ENCODE assay signal across 8 mouse cellular contexts in the genomic region with DNA sequence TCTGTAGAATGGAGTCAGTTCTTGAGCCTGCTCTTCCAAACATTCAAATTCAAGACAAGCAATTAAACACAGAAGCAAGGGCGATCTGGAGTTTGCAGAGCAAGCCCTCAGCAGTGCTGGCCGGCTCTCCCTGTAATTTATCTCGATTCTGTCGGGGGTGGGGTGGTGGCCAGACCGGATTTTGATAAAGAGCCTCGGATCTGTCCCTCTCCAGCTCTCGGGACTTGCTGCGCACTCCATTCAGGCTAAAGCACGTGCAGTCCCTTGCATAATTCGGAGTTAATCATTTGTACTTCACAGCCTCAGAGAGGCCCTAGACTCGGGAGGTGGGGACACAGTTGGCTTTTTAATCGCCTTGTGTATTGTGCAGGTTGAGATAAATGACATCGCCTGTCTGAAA.
DNase-seq lines count a peak whose midpoint lies in the region; ATAC-seq lines count a peak whose summit lies in the region.

No protein-coding gene starts in this region.

- no peaks in the 10 kb centered on the region for H3K9me3 ChIP-seq in embryonic facial prominence, embryonic 13.5 days

- no peaks in the 10 kb centered on the region for H3K36me3 ChIP-seq in embryonic facial prominence, embryonic 13.5 days

- ATAC-seq in embryonic facial prominence, embryonic 13.5 days (ENCODE audit: insufficient number of reproducible peaks, insufficient read depth, low FRiP score, low TSS enrichment, low read depth), result no peak
- ATAC-seq in megakaryocyte, adult 5-6 weeks (ENCODE audit: poor library complexity, severe bottlenecking), result no peak

- no peak overlapping the region for H3K4me3 ChIP-seq in embryonic facial prominence, embryonic 13.5 days

- H3K27me3 ChIP-seq in embryonic facial prominence, embryonic 13.5 days, result peaks cover 3% of the 10 kb centered on the region

- no peak overlapping the region for H3K27ac ChIP-seq in embryonic facial prominence, embryonic 13.5 days

- peaks cover 8% of the 10 kb centered on the region for H3K4me1 ChIP-seq in embryonic facial prominence, embryonic 13.5 days

- H3K9ac ChIP-seq in embryonic facial prominence, embryonic 13.5 days, result no peak overlapping the region

- H3K4me2 ChIP-seq in embryonic facial prominence, embryonic 13.5 days, result peak overlapping the region; percentile 37

- 4% methylated on average over 13 of the region's 13 CpGs for WGBS in embryonic facial prominence, embryonic 13.5 days

- peak; percentile 6 for DNase-seq in R1 (ENCODE audit: low read depth, low spot score)
- peak; percentile 36 for DNase-seq in kidney, adult 9 months
- peak; percentile 72 for DNase-seq in lung, postnatal 36 days
- no peak for DNase-seq in spleen, postnatal 36 days (ENCODE audit: low spot score in 2 of 2)
- no peak for DNase-seq in spleen, adult 18-20 months
- DNase-seq in spleen, postnatal 4 days (ENCODE audit: low spot score in 2 of 2), result no peak

Comparison
In these comparisons a context has a peak if more than half of its experiments do, and no peak if none do; other contexts are left out.
1. DNase-seq: peak in R1 (single experiment), kidney, adult 9 months (single experiment) and lung, postnatal 36 days (single experiment); none in spleen, postnatal 36 days (0 of 2), spleen, adult 18-20 months (0 of 2) and spleen, postnatal 4 days (0 of 2).